Mouse (Mus musculus): Measurements from ENCODE around the gene Impg1. TPM values are rescaled to one million over a fixed set of nuclear protein-coding genes. Genes with fewer than 3 reads are reported as not detected.

Gene Impg1
- polyA plus RNA-seq, 1 experiment from 2014 or later: not detected

GRCm38 (mm10) chr9:80293056-80293584 lies 172.2 kb downstream of the Impg1 start:
- WGBS: 51% methylated on average over 2 of the region's 2 CpGs
- Histone ChIP-seq H3K4me2 (ENCODE audit: low read depth, low read length) (no peak overlapping the region), H3K27me3 (ENCODE audit: control insufficient read depth, insufficient read depth, low read length) (no peaks in the 10 kb centered on the region), H3K9me3 (replicated peaks; ENCODE audit: control insufficient read depth, low read length) (no peaks in the 10 kb centered on the region), H3K4me3 (ENCODE audit: low read depth, low read length) (no peak overlapping the region), H3K27ac (replicated peaks; ENCODE audit: low read depth, low read length) (no peak overlapping the region), H3K36me3 (replicated peaks; ENCODE audit: control insufficient read depth, insufficient read depth, low read depth, low read length) (no peaks in the 10 kb centered on the region), H3K9ac (replicated peaks; ENCODE audit: low read length) (no peak overlapping the region), H3K4me1 (ENCODE audit: control insufficient read depth, insufficient read depth, low read length) (no peaks in the 10 kb centered on the region)
- peak; percentile 66 for DNase-seq (ENCODE audit: low spot score)
- no peak for ATAC-seq (replicated peaks; ENCODE audit: insufficient number of reproducible peaks, low FRiP score, low TSS enrichment, low read depth)

DNA sequence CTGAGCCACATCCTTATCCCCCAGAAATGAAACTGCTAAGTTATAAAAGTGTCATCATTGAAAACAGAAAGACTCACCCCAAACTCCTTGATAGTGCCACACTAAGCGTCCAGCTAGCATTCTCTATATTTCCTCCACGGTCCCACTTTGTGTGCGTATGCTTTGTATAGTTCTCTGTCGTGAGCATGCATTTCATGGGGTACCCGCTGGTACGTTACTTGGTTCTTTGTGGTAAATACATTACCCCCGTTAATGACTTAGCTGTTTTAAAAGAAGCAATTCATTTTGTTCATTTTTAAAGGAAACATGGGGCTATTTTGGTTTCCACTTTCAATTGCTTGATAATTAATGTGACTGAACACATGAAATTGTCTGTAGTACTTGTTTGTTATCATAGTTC lies 178.4 kb downstream of the Impg1 start:
- Histone ChIP-seq H3K36me3 (replicated peaks; ENCODE audit: control insufficient read depth, insufficient read depth, low read depth, low read length) (no peaks in the 10 kb centered on the region), H3K27ac (replicated peaks; ENCODE audit: low read depth, low read length) (no peak overlapping the region), H3K4me2 (ENCODE audit: low read depth, low read length) (no peak overlapping the region), H3K4me3 (ENCODE audit: low read depth, low read length) (no peak overlapping the region), H3K9ac (replicated peaks; ENCODE audit: low read length) (no peak overlapping the region), H3K27me3 (ENCODE audit: control insufficient read depth, insufficient read depth, low read length) (no peaks in the 10 kb centered on the region), H3K9me3 (replicated peaks; ENCODE audit: control insufficient read depth, low read length) (no peaks in the 10 kb centered on the region), H3K4me1 (ENCODE audit: control insufficient read depth, insufficient read depth, low read length) (no peaks in the 10 kb centered on the region)
- no peak for ATAC-seq (replicated peaks; ENCODE audit: insufficient number of reproducible peaks, low FRiP score, low TSS enrichment, low read depth)
- DNase-seq (ENCODE audit: low spot score): no peak
- WGBS: 89% methylated on average over 7 of the region's 7 CpGs

DNA sequence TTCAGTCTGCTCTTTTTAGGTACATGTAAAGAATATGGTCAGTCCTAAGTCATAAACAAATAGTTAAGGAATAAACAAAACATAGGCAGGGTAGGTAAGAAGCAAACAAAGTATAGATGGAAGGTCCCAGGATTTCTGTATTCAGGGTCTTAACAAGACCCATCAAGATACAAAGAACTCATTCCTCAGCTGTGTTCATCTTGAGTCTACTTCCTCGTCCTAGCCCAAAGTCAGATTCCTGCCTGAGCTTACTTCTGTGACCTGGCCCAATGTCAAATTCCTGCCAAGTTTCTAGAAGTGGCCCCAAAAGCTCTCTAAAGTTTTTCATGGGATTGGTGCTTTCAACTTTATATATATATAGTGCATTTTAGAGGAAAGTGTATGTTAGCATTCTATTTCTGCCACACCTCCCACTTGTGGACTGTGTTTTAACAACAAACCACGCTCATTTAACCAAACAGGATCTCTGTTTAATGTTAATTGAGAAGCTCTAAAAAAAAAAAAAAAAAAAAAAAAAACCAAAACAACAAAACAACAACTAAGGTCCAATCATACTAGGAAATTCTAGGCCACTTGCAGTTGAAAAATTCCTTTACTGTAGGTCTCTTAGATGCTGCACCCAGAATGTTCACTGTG lies 180.6 kb downstream of the Impg1 start:
- H3K4me1 ChIP-seq (ENCODE audit: control insufficient read depth, insufficient read depth, low read length): no peaks in the 10 kb centered on the region
- no peak overlapping the region for H3K4me2 ChIP-seq (ENCODE audit: low read depth, low read length)
- H3K9me3 ChIP-seq (replicated peaks; ENCODE audit: control insufficient read depth, low read length): no peaks in the 10 kb centered on the region
- no peak overlapping the region for H3K27ac ChIP-seq (replicated peaks; ENCODE audit: low read depth, low read length)
- no peak overlapping the region for H3K9ac ChIP-seq (replicated peaks; ENCODE audit: low read length)
- no peaks in the 10 kb centered on the region for H3K36me3 ChIP-seq (replicated peaks; ENCODE audit: control insufficient read depth, insufficient read depth, low read depth, low read length)
- no peaks in the 10 kb centered on the region for H3K27me3 ChIP-seq (ENCODE audit: control insufficient read depth, insufficient read depth, low read length)
- H3K4me3 ChIP-seq (ENCODE audit: low read depth, low read length): no peak overlapping the region
- no peak for DNase-seq (ENCODE audit: low spot score)
- no peak for ATAC-seq (replicated peaks; ENCODE audit: insufficient number of reproducible peaks, low FRiP score, low TSS enrichment, low read depth)
- WGBS: 74% methylated on average over 2 of the region's 2 CpGs

DNA sequence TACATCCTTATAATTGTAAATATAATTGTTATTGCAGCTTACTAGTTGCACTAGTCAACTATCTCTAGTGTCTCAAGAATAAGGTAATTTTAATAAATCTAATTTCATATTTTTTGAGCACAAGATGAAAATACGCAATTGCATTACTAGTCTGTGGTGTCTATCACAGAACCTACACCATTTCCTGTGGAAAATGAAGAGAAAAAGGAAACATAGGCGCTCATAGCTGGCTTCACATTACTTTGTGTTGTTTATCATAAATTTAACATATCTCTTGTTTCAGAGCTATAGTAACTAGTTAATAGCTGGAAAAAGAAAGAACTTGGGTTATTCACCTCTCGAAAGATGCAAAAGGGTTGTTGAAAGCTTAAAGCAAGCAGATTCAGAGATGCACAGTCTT lies 182.9 kb downstream of the Impg1 start:
- ATAC-seq (replicated peaks; ENCODE audit: insufficient number of reproducible peaks, low FRiP score, low TSS enrichment, low read depth) (no peak), DNase-seq (ENCODE audit: low spot score) (no peak)
- no peaks in the 10 kb centered on the region for H3K9me3 ChIP-seq (replicated peaks; ENCODE audit: control insufficient read depth, low read length)
- H3K27ac ChIP-seq (replicated peaks; ENCODE audit: low read depth, low read length): no peak overlapping the region
- H3K27me3 ChIP-seq (ENCODE audit: control insufficient read depth, insufficient read depth, low read length): no peaks in the 10 kb centered on the region
- H3K36me3 ChIP-seq (replicated peaks; ENCODE audit: control insufficient read depth, insufficient read depth, low read depth, low read length): no peaks in the 10 kb centered on the region
- no peak overlapping the region for H3K4me3 ChIP-seq (ENCODE audit: low read depth, low read length)
- no peak overlapping the region for H3K4me2 ChIP-seq (ENCODE audit: low read depth, low read length)
- no peak overlapping the region for H3K9ac ChIP-seq (replicated peaks; ENCODE audit: low read length)
- WGBS: 91% methylated on average over 3 of the region's 3 CpGs
- no peaks in the 10 kb centered on the region for H3K4me1 ChIP-seq (ENCODE audit: control insufficient read depth, insufficient read depth, low read length)

- DNase-seq (ENCODE audit: low spot score): no peak
- H3K9me3 ChIP-seq (replicated peaks; ENCODE audit: control insufficient read depth, low read length): no peaks in the 10 kb centered on the region
- no peak overlapping the region for H3K4me3 ChIP-seq (ENCODE audit: low read depth, low read length)
- H3K36me3 ChIP-seq (replicated peaks; ENCODE audit: control insufficient read depth, insufficient read depth, low read depth, low read length): no peaks in the 10 kb centered on the region
- no peak overlapping the region for H3K4me2 ChIP-seq (ENCODE audit: low read depth, low read length)
- no peak; the same call in 1 of the 2 replicates for ATAC-seq (replicated peaks; ENCODE audit: insufficient number of reproducible peaks, low FRiP score, low TSS enrichment, low read depth)
- no peaks in the 10 kb centered on the region for H3K27me3 ChIP-seq (ENCODE audit: control insufficient read depth, insufficient read depth, low read length)
- 92% methylated on average over 1 of the region's 1 CpGs for WGBS
- H3K9ac ChIP-seq (replicated peaks; ENCODE audit: low read length): no peak overlapping the region
- no peak overlapping the region for H3K27ac ChIP-seq (replicated peaks; ENCODE audit: low read depth, low read length)
- H3K4me1 ChIP-seq (ENCODE audit: control insufficient read depth, insufficient read depth, low read length): no peaks in the 10 kb centered on the region
Measured at GRCm38 (mm10) chr9:80280724-80281123, 184.6 kb downstream of the Impg1 start.

DNA sequence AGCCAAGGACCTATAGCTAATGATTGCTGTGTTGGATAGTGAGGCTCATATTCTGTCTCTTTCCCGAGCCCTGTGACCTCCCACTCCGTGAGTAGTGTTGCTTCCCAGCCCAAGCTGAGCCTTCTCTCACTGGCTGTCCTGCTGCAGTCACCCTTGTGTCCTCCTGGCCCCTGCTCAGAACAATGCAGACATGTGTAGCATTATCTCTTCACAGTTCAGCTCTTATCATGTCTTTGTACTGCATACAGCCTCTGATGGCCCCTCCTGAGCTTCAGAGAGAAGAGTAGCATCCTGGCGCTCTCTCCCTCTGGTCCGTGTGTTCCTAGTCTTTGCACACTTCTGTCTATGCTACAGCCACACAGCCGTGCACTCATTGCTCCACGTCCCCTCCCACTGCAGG lies 187.5 kb downstream of the Impg1 start:
- Histone ChIP-seq H3K36me3 (replicated peaks; ENCODE audit: control insufficient read depth, insufficient read depth, low read depth, low read length) (no peaks in the 10 kb centered on the region), H3K4me1 (ENCODE audit: control insufficient read depth, insufficient read depth, low read length) (no peaks in the 10 kb centered on the region), H3K4me2 (ENCODE audit: low read depth, low read length) (no peak overlapping the region), H3K9ac (replicated peaks; ENCODE audit: low read length) (no peak overlapping the region), H3K9me3 (replicated peaks; ENCODE audit: control insufficient read depth, low read length) (no peaks in the 10 kb centered on the region), H3K27ac (replicated peaks; ENCODE audit: low read depth, low read length) (no peak overlapping the region), H3K4me3 (ENCODE audit: low read depth, low read length) (no peak overlapping the region), H3K27me3 (ENCODE audit: control insufficient read depth, insufficient read depth, low read length) (no peaks in the 10 kb centered on the region)
- ATAC-seq (replicated peaks; ENCODE audit: insufficient number of reproducible peaks, low FRiP score, low TSS enrichment, low read depth): no peak
- DNase-seq (ENCODE audit: low spot score): no peak
- WGBS: 75% methylated on average over 6 of the region's 6 CpGs

DNA sequence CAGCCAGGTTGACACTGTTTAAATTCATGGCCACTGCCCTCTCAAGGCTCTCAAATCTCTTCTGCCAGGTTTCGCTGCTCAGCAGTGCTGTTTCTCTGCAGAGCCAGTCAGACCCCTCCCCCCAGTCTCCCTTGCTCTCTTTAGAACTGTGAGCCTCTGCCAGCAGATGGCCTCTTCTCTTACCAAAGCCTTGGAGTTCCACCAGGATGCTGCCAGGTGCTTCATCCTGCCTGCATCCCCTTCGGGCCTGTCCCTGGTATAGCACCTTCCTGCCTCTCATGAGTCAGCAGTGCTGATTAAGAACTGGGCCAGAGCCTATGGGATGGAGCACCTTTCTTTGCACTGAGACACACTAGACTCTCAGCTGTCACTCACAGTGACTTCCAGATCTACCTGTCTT lies 188.1 kb downstream of the Impg1 start:
- Histone ChIP-seq H3K9me3 (replicated peaks; ENCODE audit: control insufficient read depth, low read length) (no peaks in the 10 kb centered on the region), H3K4me2 (ENCODE audit: low read depth, low read length) (no peak overlapping the region), H3K9ac (replicated peaks; ENCODE audit: low read length) (no peak overlapping the region), H3K4me1 (ENCODE audit: control insufficient read depth, insufficient read depth, low read length) (no peaks in the 10 kb centered on the region), H3K36me3 (replicated peaks; ENCODE audit: control insufficient read depth, insufficient read depth, low read depth, low read length) (no peaks in the 10 kb centered on the region), H3K27me3 (ENCODE audit: control insufficient read depth, insufficient read depth, low read length) (no peaks in the 10 kb centered on the region), H3K27ac (replicated peaks; ENCODE audit: low read depth, low read length) (no peak overlapping the region), H3K4me3 (ENCODE audit: low read depth, low read length) (no peak overlapping the region)
- ATAC-seq (replicated peaks; ENCODE audit: insufficient number of reproducible peaks, low FRiP score, low TSS enrichment, low read depth) (peak; percentile 62; the same call in 1 of the 2 replicates), DNase-seq (ENCODE audit: low spot score) (no peak)
- 55% methylated on average over 2 of the region's 2 CpGs for WGBS

- Histone ChIP-seq H3K4me1 (ENCODE audit: control insufficient read depth, insufficient read depth, low read length) (no peaks in the 10 kb centered on the region), H3K4me3 (ENCODE audit: low read depth, low read length) (no peak overlapping the region), H3K27me3 (ENCODE audit: control insufficient read depth, insufficient read depth, low read length) (no peaks in the 10 kb centered on the region), H3K27ac (replicated peaks; ENCODE audit: low read depth, low read length) (no peak overlapping the region), H3K9ac (replicated peaks; ENCODE audit: low read length) (no peak overlapping the region), H3K36me3 (replicated peaks; ENCODE audit: control insufficient read depth, insufficient read depth, low read depth, low read length) (no peaks in the 10 kb centered on the region), H3K4me2 (ENCODE audit: low read depth, low read length) (no peak overlapping the region), H3K9me3 (replicated peaks; ENCODE audit: control insufficient read depth, low read length) (no peaks in the 10 kb centered on the region)
- ATAC-seq (replicated peaks; ENCODE audit: insufficient number of reproducible peaks, low FRiP score, low TSS enrichment, low read depth): no peak
- DNase-seq (ENCODE audit: low spot score): no peak
- WGBS: 86% methylated on average over 1 of the region's 1 CpGs
Measured at GRCm38 (mm10) chr9:80275772-80276134, 189.5 kb downstream of the Impg1 start.
